Mouse (Mus musculus): ENCODE results near the gene Zfp954. TPM values are rescaled to one million over a fixed set of nuclear protein-coding genes. Genes with fewer than 3 reads are reported as not detected.

The Zfp954 gene
- polyA plus RNA-seq (2014; fragmentation: Illumina TruSeq; extraction: RNeasy Lipid Tissue Mini Kit (QIAGEN cat#74804); ENCODE audit: low read depth, low replicate concordance) = 8.2 TPM

DNA sequence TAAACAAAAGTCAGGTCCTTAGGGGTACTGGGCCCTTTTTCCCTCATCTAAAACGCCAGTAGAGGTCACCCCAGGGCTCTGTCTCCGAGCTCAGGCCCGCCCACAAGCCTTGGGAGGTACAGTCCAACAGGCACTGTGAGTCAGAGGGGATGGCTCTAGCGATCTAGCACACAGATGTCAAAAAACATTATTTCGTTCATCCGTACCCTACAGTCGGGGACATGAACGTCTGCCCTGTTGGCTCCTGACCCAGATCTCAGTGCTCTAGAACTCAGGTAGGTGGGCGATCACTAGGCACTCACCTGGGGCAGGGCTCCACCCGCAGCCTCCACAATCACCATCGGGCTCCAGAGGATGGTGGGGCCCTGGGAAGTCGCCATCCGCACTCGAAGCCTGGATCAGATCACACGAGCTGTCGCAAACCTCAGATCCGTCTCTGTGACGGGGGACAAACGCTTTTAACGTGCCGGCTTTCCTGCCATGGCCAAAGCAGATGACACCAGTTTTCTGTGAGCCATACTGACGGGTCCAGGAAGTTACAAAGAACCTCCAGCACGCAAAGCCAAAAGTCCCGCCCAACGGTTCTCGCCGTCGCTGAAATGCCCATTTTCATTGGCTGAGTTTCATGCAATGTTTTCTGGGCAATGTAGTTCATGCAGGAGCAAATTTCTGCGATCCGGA, at the start of gene Zfp954:
Gene Zfp954, minus strand, starts transcription at position 568 of the 681 bp plus-strand sequence.

DNA sequence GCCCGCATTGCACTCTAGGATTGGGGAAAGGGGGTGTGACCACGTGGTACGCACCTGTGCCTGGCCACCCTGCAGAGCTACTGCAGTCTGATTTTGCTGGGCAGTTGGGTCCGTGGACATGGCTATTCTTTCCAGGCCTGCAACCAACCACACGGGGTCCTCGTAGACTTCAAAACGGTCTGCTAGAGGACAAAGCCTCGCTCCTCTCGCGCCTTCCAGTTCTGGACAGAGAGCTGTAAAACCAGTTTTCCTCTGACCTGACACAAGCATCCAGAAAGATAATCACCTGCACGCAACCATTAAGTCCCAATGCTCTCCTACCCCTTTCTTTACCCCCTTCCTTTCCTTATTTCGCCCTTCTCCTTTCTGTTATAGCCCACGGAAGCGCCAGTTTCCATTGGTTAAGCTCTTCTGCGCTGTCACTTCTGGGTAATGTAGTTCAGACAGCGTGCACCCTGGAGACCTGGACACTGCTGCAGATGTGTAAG, 15.1 kb upstream of the Zfp954 start, which contains the start of gene Zfp773:
Gene Zfp773, minus strand, starts transcription at position 377 of the 488 bp plus-strand sequence.

Other genes starting within 250 kb of the Zfp954 start
- gene Aurkc, start 126.2 kb downstream of the Zfp954 start, polyA plus RNA-seq (2014; fragmentation: Illumina TruSeq; extraction: RNeasy Lipid Tissue Mini Kit (QIAGEN cat#74804); ENCODE audit: low read depth, low replicate concordance) = 1.3 TPM
- gene Zfp773, start 15.3 kb upstream of the Zfp954 start, polyA plus RNA-seq (2014; fragmentation: Illumina TruSeq; extraction: RNeasy Lipid Tissue Mini Kit (QIAGEN cat#74804); ENCODE audit: low read depth, low replicate concordance) = 0.66 TPM
- 1.5 TPM for gene Zfp418, start 49.8 kb upstream of the Zfp954 start, polyA plus RNA-seq (2014; fragmentation: Illumina TruSeq; extraction: RNeasy Lipid Tissue Mini Kit (QIAGEN cat#74804); ENCODE audit: low read depth, low replicate concordance)
- 4.2 TPM for gene Zfp772, start 88.5 kb upstream of the Zfp954 start, polyA plus RNA-seq (2014; fragmentation: Illumina TruSeq; extraction: RNeasy Lipid Tissue Mini Kit (QIAGEN cat#74804); ENCODE audit: low read depth, low replicate concordance)
- 1.7 TPM for gene Vmn2r29, start 125.8 kb upstream of the Zfp954 start, polyA plus RNA-seq (2014; fragmentation: Illumina TruSeq; extraction: RNeasy Lipid Tissue Mini Kit (QIAGEN cat#74804); ENCODE audit: low read depth, low replicate concordance)
- gene Gm45844, start 156.8 kb upstream of the Zfp954 start, polyA plus RNA-seq (2014; fragmentation: Illumina TruSeq; extraction: RNeasy Lipid Tissue Mini Kit (QIAGEN cat#74804); ENCODE audit: low read depth, low replicate concordance) = 2.3 TPM
- 41.3 TPM for gene Clcn4, start 179.4 kb upstream of the Zfp954 start, polyA plus RNA-seq (2014; fragmentation: Illumina TruSeq; extraction: RNeasy Lipid Tissue Mini Kit (QIAGEN cat#74804); ENCODE audit: low read depth, low replicate concordance)
- not detected for gene Vmn2r30, start 216.1 kb upstream of the Zfp954 start, polyA plus RNA-seq (2014; fragmentation: Illumina TruSeq; extraction: RNeasy Lipid Tissue Mini Kit (QIAGEN cat#74804); ENCODE audit: low read depth, low replicate concordance)